Mouse (Mus musculus): ENCODE results near the gene Atrip. TPM values are rescaled to one million over a fixed set of nuclear protein-coding genes. Genes with fewer than 3 reads are reported as not detected.

The Atrip gene
- polyA plus RNA-seq, 1 experiment = 21.9 TPM

- H3K4me1 ChIP-seq (ENCODE audit: control insufficient read depth, insufficient read depth, low read length) = 0 out of 2 replicates have a peak, but pooled peaks cover 2% of the 10 kb centered on the region
- TF ChIP-seq CTCF (IDR thresholded peaks at IDR 0.05; ENCODE audit: insufficient read depth, low read length) (no peak), POLR2A (IDR thresholded peaks at IDR 0.05; ENCODE audit: borderline replicate concordance, extremely low read depth, low read depth, low read length) (no peak)
- 82% methylated on average over 8 of the region's 8 CpGs for WGBS
- no peak overlapping the region for H3K4me3 ChIP-seq (replicated peaks; ENCODE audit: extremely low read depth, low read depth, low read length)
- no peak for DNase-seq
These were observed 39.4 kb upstream of the Atrip start for GRCm38 (mm10) chr9:109113331-109113730.

GRCm38 (mm10) chr9:109111591-109111990 is 37.7 kb upstream of the Atrip start:
- no peaks in the 10 kb centered on the region for H3K4me1 ChIP-seq (ENCODE audit: control insufficient read depth, insufficient read depth, low read length)
- no peak for DNase-seq
- 95% methylated on average over 9 of the region's 9 CpGs for WGBS
- H3K4me3 ChIP-seq (replicated peaks; ENCODE audit: extremely low read depth, low read depth, low read length) = no peak overlapping the region
- TF ChIP-seq POLR2A (IDR thresholded peaks at IDR 0.05; ENCODE audit: borderline replicate concordance, extremely low read depth, low read depth, low read length) (no peak), CTCF (IDR thresholded peaks at IDR 0.05; ENCODE audit: insufficient read depth, low read length) (no peak)

GRCm38 (mm10) chr9:109111101-109111500 is 37.2 kb upstream of the Atrip start:
- no peak for DNase-seq
- no peak for TF ChIP-seq POLR2A (IDR thresholded peaks at IDR 0.05; ENCODE audit: borderline replicate concordance, extremely low read depth, low read depth, low read length)
- TF ChIP-seq CTCF (IDR thresholded peaks at IDR 0.05; ENCODE audit: insufficient read depth, low read length) = no peak
- WGBS = 79% methylated on average over 4 of the region's 4 CpGs
- Histone ChIP-seq H3K4me3 (replicated peaks; ENCODE audit: extremely low read depth, low read depth, low read length) (no peak overlapping the region), H3K4me1 (ENCODE audit: control insufficient read depth, insufficient read depth, low read length) (no peaks in the 10 kb centered on the region)

DNA sequence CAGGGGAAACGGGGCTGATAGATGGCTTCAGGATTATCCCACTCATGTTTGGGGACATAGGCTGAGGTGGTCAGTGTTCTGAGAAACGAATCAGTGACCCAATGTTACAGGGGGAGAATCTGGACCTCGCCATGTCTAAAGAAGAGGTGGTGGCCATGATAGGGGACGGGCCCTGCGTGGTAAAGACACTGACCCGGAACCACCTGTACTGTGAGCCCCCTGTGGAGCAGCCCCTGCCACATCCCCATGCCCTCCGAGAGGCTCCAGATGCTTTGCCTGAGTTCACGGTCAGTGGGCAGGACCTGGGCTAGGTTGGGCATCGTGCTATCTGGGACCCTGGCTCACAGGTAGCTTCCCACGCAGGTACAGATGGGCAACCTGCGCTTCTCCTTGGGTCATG is 36.3 kb upstream of the Atrip start:
- H3K4me3 ChIP-seq (replicated peaks; ENCODE audit: extremely low read depth, low read depth, low read length) = no peak overlapping the region
- no peak for TF ChIP-seq CTCF (IDR thresholded peaks at IDR 0.05; ENCODE audit: insufficient read depth, low read length)
- TF ChIP-seq POLR2A (IDR thresholded peaks at IDR 0.05; ENCODE audit: borderline replicate concordance, extremely low read depth, low read depth, low read length) = no peak
- DNase-seq = no peak
- WGBS = 94% methylated on average over 11 of the region's 11 CpGs
- H3K4me1 ChIP-seq (ENCODE audit: control insufficient read depth, insufficient read depth, low read length) = no peaks in the 10 kb centered on the region

DNA sequence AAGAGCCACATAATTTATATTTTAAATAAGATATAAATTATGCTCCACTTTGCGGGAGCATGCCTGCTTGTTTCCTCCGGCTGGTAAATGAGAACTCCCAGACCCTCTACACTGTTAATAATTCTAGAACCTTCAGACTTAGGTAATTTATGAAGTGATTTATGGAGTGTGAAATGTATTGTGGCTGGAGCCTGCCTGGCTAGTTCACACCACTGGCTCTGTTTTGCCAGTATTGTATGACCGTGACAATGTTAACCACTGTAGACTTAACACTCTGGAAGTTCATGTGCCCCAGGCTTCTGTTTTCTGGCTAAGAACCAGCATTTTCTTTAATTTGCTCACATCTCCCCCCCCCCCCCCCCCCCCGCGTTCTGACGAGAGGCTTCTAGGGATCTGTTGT is 33.4 kb upstream of the Atrip start:
- Histone ChIP-seq H3K4me3 (replicated peaks; ENCODE audit: extremely low read depth, low read depth, low read length) (no peak overlapping the region), H3K4me1 (ENCODE audit: control insufficient read depth, insufficient read depth, low read length) (no peaks in the 10 kb centered on the region)
- no peak for DNase-seq
- TF ChIP-seq CTCF (IDR thresholded peaks at IDR 0.05; ENCODE audit: insufficient read depth, low read length) (no peak), POLR2A (IDR thresholded peaks at IDR 0.05; ENCODE audit: borderline replicate concordance, extremely low read depth, low read depth, low read length) (no peak)
- 61% methylated on average over 6 of the region's 6 CpGs for WGBS

DNA sequence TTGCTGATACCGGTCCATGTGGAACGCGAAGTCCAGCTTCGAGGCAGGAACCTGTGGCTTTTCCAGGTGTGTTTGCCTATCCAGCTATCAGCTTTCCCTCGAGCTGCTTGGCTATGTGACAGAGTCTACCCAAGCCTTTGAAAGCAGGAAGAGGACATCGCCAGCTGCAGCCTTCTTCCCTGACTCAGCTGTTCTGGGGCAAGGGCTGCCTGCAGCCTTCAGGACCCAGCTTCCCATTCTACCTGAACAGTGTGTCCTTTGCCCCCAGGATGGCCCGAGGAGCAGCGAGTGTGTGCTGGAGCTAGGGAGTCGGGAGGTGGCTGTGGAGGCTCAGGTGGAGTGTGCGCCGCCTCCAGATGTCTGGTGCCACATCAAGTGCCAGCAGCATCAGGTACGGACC is 31.7 kb upstream of the Atrip start:
- DNase-seq = no peak
- 83% methylated on average over 12 of the region's 12 CpGs for WGBS
- Histone ChIP-seq H3K4me3 (replicated peaks; ENCODE audit: extremely low read depth, low read depth, low read length) (no peak overlapping the region), H3K4me1 (ENCODE audit: control insufficient read depth, insufficient read depth, low read length) (0 out of 2 replicates have a peak, but pooled peaks cover 2% of the 10 kb centered on the region)
- TF ChIP-seq POLR2A (IDR thresholded peaks at IDR 0.05; ENCODE audit: borderline replicate concordance, extremely low read depth, low read depth, low read length) (no peak), CTCF (IDR thresholded peaks at IDR 0.05; ENCODE audit: insufficient read depth, low read length) (no peak)

DNA sequence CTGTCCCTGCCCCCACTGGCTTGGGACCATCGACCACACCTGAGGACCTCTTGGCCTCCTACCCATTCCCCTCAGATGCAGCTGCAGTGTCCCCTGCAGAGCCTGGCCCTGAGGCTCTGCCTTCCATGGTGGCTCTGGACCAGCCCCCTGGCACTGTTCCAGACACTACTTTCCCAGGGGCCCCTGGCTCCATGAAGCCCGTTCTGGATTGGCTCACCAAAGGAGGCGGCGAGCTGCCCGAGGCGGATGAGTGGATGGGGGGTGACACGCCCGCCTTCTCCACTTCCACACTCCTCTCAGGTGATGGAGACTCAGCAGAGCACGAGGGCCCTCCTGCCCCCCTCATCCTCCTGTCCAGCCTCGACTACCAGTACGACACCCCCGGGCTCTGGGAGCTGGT is 31.1 kb upstream of the Atrip start:
- Histone ChIP-seq H3K4me1 (ENCODE audit: control insufficient read depth, insufficient read depth, low read length) (0 out of 2 replicates have a peak, but pooled peaks cover 2% of the 10 kb centered on the region), H3K4me3 (replicated peaks; ENCODE audit: extremely low read depth, low read depth, low read length) (no peak overlapping the region)
- 63% methylated on average over 12 of the region's 12 CpGs for WGBS
- no peak for DNase-seq
- TF ChIP-seq CTCF (IDR thresholded peaks at IDR 0.05; ENCODE audit: insufficient read depth, low read length) (no peak), POLR2A (IDR thresholded peaks at IDR 0.05; ENCODE audit: borderline replicate concordance, extremely low read depth, low read depth, low read length) (no peak)

GRCm38 (mm10) chr9:109104083-109104482 is 30.2 kb upstream of the Atrip start:
- DNase-seq = no peak
- 0 out of 2 replicates have a peak, but pooled peaks cover 2% of the 10 kb centered on the region for H3K4me1 ChIP-seq (ENCODE audit: control insufficient read depth, insufficient read depth, low read length)
- 89% methylated on average over 9 of the region's 9 CpGs for WGBS

GRCm38 (mm10) chr9:109103250-109103649 is 29.3 kb upstream of the Atrip start:
- H3K4me1 ChIP-seq (ENCODE audit: control insufficient read depth, insufficient read depth, low read length) = 0 out of 2 replicates have a peak, but pooled peaks cover 2% of the 10 kb centered on the region
- 54% methylated on average over 7 of the region's 7 CpGs for WGBS
- H3K4me3 ChIP-seq (replicated peaks; ENCODE audit: extremely low read depth, low read depth, low read length) = no peak overlapping the region
- no peak for DNase-seq
- TF ChIP-seq CTCF (IDR thresholded peaks at IDR 0.05; ENCODE audit: insufficient read depth, low read length) (no peak), POLR2A (IDR thresholded peaks at IDR 0.05; ENCODE audit: borderline replicate concordance, extremely low read depth, low read depth, low read length) (no peak)

More at GRCm38 (mm10) chr9:109104083-109104482, 30.2 kb upstream of the Atrip start:
- no peak for TF ChIP-seq POLR2A (IDR thresholded peaks at IDR 0.05; ENCODE audit: borderline replicate concordance, extremely low read depth, low read depth, low read length)
- no peak for TF ChIP-seq CTCF (IDR thresholded peaks at IDR 0.05; ENCODE audit: insufficient read depth, low read length)
- H3K4me3 ChIP-seq (replicated peaks; ENCODE audit: extremely low read depth, low read depth, low read length) = no peak overlapping the region

DNA sequence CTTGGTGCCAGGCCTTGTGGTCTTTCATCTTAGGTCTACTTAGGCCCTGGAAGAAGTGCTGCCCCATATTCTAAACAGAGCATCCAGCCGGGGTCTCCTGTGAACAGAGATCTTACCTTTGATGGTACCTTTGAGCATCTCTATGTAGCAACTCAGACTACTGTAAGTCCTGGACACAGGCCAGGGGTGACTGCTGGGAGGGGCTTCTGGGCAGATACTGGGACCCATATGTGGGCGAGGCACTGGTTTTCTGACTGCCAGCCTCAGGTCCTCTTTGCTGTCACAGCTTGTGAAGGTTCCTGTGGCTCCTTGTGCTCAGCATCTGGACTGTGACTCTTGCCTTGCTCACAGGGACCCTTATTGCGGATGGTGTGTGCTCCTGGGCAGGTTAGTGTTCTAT is 28.6 kb upstream of the Atrip start:
- TF ChIP-seq CTCF (IDR thresholded peaks at IDR 0.05; ENCODE audit: insufficient read depth, low read length) = no peak
- no peak for TF ChIP-seq POLR2A (IDR thresholded peaks at IDR 0.05; ENCODE audit: borderline replicate concordance, extremely low read depth, low read depth, low read length)
- no peak overlapping the region for H3K4me3 ChIP-seq (replicated peaks; ENCODE audit: extremely low read depth, low read depth, low read length)
- WGBS = 89% methylated on average over 3 of the region's 3 CpGs
- 0 out of 2 replicates have a peak, but pooled peaks cover 2% of the 10 kb centered on the region for H3K4me1 ChIP-seq (ENCODE audit: control insufficient read depth, insufficient read depth, low read length)
- no peak for DNase-seq
